Mouse (Mus musculus): Measurements from ENCODE around the gene Zg16.

DNA sequence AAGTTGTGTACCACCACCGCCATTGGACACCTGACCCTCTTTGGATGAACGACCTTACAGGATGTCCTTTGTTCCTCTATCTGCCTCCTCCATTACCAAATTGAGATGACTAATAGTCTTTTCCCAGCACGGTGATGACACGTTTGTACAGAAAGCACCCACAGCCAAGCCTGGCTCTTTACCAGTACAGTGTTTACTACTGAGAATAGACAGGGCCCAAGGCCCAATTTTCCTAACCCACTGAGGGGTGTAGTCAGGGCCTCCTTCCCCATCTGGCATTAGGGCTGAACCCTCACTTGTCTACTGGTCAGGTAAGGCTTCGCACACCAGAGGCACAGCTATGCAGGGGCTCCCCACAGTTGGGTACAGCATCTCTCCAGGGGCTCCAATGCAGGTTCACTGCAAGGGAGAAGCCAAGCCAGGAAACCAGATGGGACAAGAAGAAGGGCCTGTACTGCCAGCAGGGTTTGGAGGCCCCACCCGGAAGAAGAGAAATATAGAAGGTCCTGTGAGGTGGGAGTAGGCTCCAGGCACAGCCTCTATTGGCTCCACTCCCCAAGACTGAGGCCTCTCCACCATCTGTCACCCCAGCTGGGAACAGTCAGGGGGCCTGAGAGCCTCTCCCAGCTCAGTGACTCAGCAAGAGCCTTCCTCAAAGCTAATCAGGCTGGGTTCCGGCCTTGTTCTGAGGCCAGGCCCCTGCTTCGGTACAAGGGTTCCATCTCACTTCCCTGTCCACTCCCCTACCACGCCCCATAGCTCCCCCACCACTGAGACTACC lies 78.7 kb downstream of the Zg16 start:
- no peak for TF ChIP-seq POLR2A (IDR thresholded peaks at IDR 0.05; ENCODE audit: extremely low read depth, insufficient read depth, low read length)
- no peak for TF ChIP-seq CTCF (IDR thresholded peaks at IDR 0.05; ENCODE audit: extremely low read depth, insufficient read depth, low read length)
